In genomic region chr10:57763044-57763443, GRCm38 (mm10) we compare ENCODE assay signal across 20 mouse cellular contexts. TPM values are rescaled to one million over a fixed set of nuclear protein-coding genes. Genes with fewer than 3 reads are reported as not detected.
DNase-seq lines count a peak whose midpoint lies in the region; ATAC-seq lines count a peak whose summit lies in the region.
"Had no signal": no experiment of that assay in that cellular context is flagged by ENCODE, and none has a peak within 500 bp of the region (broad histone marks: within the 10 kb centered on the region; RNA-seq: fewer than 3 reads in every experiment).

No protein-coding gene starts in this region.

- H3K9ac ChIP-seq in embryonic facial prominence, embryonic 14.5 days (ENCODE audit: low read depth, low read length), result no peak overlapping the region
- no peak overlapping the region for H3K9ac ChIP-seq in lung, embryonic 16.5 days (ENCODE audit: low read length)
- H3K9ac ChIP-seq in hindbrain, embryonic 16.5 days (ENCODE audit: low read depth, low read length), result no peak overlapping the region
- H3K9ac ChIP-seq: embryonic facial prominence, embryonic 12.5 days; forebrain, embryonic 15.5 days; kidney, embryonic 15.5 days; midbrain, embryonic 12.5 days had no signal

- no peaks in the 10 kb centered on the region for H3K27me3 ChIP-seq in embryonic facial prominence, embryonic 14.5 days (replicated peaks; ENCODE audit: control insufficient read depth, insufficient read depth, low read length)
- H3K27me3 ChIP-seq in embryonic facial prominence, embryonic 10.5 days (replicated peaks; ENCODE audit: low read depth, poor library complexity, severe bottlenecking), result no peaks in the 10 kb centered on the region
- H3K27me3 ChIP-seq in lung, embryonic 16.5 days (ENCODE audit: control insufficient read depth, insufficient read depth, low read depth, low read length), result no peaks in the 10 kb centered on the region
- H3K27me3 ChIP-seq in hindbrain, embryonic 16.5 days (replicated peaks; ENCODE audit: control insufficient read depth, insufficient read depth, low read length), result no peaks in the 10 kb centered on the region
- H3K27me3 ChIP-seq: embryonic facial prominence, embryonic 12.5 days; forebrain, embryonic 15.5 days; kidney, embryonic 15.5 days; midbrain, embryonic 12.5 days had no signal

- WGBS in embryonic facial prominence, embryonic 14.5 days, result 31% methylated on average over 1 of the region's 1 CpGs
- WGBS in embryonic facial prominence, embryonic 10.5 days, result 64% methylated on average over 1 of the region's 1 CpGs
- WGBS in lung, embryonic 16.5 days, result 4% methylated on average over 1 of the region's 1 CpGs
- 27% methylated on average over 1 of the region's 1 CpGs for WGBS in hindbrain, embryonic 16.5 days

- H3K4me2 ChIP-seq in embryonic facial prominence, embryonic 14.5 days (ENCODE audit: low read depth, low read length), result no peak overlapping the region
- no peak overlapping the region for H3K4me2 ChIP-seq in lung, embryonic 16.5 days (ENCODE audit: low read depth, low read length)
- no peak overlapping the region for H3K4me2 ChIP-seq in hindbrain, embryonic 16.5 days (ENCODE audit: low read length)
- H3K4me2 ChIP-seq: embryonic facial prominence, embryonic 12.5 days; forebrain, embryonic 15.5 days; kidney, embryonic 15.5 days; midbrain, embryonic 12.5 days had no signal

- DNase-seq in embryonic facial prominence, embryonic 14.5 days (ENCODE audit: low spot score), result peak; percentile 3
- DNase-seq in embryonic facial prominence, embryonic 10.5 days (ENCODE audit: low spot score), result no peak
- DNase-seq in lung, postnatal 4 days, result no peak
- peak; percentile 68 for DNase-seq in lung, postnatal 25 days (ENCODE audit: low spot score)
- DNase-seq in ovary, postnatal 36 days (ENCODE audit: low spot score), result no peak
- DNase-seq in kidney, postnatal 4 days, result no peak
- DNase-seq: adrenal gland, postnatal 10 days; cerebellum, adult 9-10 months; gastrocnemius, postnatal 14 days; right cerebral cortex, adult 18-20 months; thymus, adult 2 months had no signal

- no peaks in the 10 kb centered on the region for H3K9me3 ChIP-seq in embryonic facial prominence, embryonic 14.5 days (ENCODE audit: control insufficient read depth, low read length)
- H3K9me3 ChIP-seq in embryonic facial prominence, embryonic 10.5 days, result no peaks in the 10 kb centered on the region
- H3K9me3 ChIP-seq in lung, embryonic 16.5 days (ENCODE audit: control insufficient read depth, low read length), result no peaks in the 10 kb centered on the region
- 0 out of 2 replicates have a peak, but pooled peaks cover 3% of the 10 kb centered on the region for H3K9me3 ChIP-seq in hindbrain, embryonic 16.5 days (ENCODE audit: control insufficient read depth, low read length)
- H3K9me3 ChIP-seq: embryonic facial prominence, embryonic 12.5 days; forebrain, embryonic 15.5 days; heart, embryonic 10.5 days; kidney, embryonic 15.5 days; midbrain, embryonic 12.5 days had no signal

- H3K36me3 ChIP-seq in embryonic facial prominence, embryonic 14.5 days (ENCODE audit: control insufficient read depth, insufficient read depth, low read length), result no peaks in the 10 kb centered on the region
- H3K36me3 ChIP-seq in embryonic facial prominence, embryonic 10.5 days (replicated peaks), result no peaks in the 10 kb centered on the region
- no peaks in the 10 kb centered on the region for H3K36me3 ChIP-seq in lung, embryonic 16.5 days (ENCODE audit: control insufficient read depth, insufficient read depth, low read length)
- H3K36me3 ChIP-seq in hindbrain, embryonic 16.5 days (ENCODE audit: control insufficient read depth, insufficient read depth, low read length), result no peaks in the 10 kb centered on the region
- H3K36me3 ChIP-seq: embryonic facial prominence, embryonic 12.5 days; forebrain, embryonic 15.5 days; heart, embryonic 10.5 days; kidney, embryonic 15.5 days; midbrain, embryonic 12.5 days had no signal

- no peak overlapping the region for H3K4me3 ChIP-seq in embryonic facial prominence, embryonic 14.5 days (ENCODE audit: low read depth, low read length)
- H3K4me3 ChIP-seq in embryonic facial prominence, embryonic 10.5 days, result no peak overlapping the region
- H3K4me3 ChIP-seq in lung, embryonic 16.5 days (ENCODE audit: low read length), result no peak overlapping the region
- H3K4me3 ChIP-seq in hindbrain, embryonic 16.5 days (ENCODE audit: low read length), result no peak overlapping the region
- H3K4me3 ChIP-seq: embryonic facial prominence, embryonic 12.5 days; forebrain, embryonic 15.5 days; heart, embryonic 10.5 days; kidney, embryonic 15.5 days; midbrain, embryonic 12.5 days had no signal

- H3K27ac ChIP-seq in embryonic facial prominence, embryonic 14.5 days (replicated peaks; ENCODE audit: low read depth, low read length), result no peak overlapping the region
- no peak overlapping the region for H3K27ac ChIP-seq in embryonic facial prominence, embryonic 10.5 days (replicated peaks)
- H3K27ac ChIP-seq in lung, embryonic 16.5 days (ENCODE audit: low read length), result no peak overlapping the region
- no peak overlapping the region for H3K27ac ChIP-seq in hindbrain, embryonic 16.5 days (ENCODE audit: low read depth, low read length)
- H3K27ac ChIP-seq: embryonic facial prominence, embryonic 12.5 days; forebrain, embryonic 15.5 days; heart, embryonic 10.5 days; kidney, embryonic 15.5 days; midbrain, embryonic 12.5 days had no signal

- ATAC-seq in embryonic facial prominence, embryonic 14.5 days (ENCODE audit: low read depth), result no peak
- 0 out of 2 replicates have a peak, but pooled peaks have one; percentile 45 for ATAC-seq in lung, embryonic 16.5 days (ENCODE audit: low read depth)
- no peak for ATAC-seq in hindbrain, embryonic 16.5 days
- ATAC-seq: activated CD4-positive, CD25-positive, alpha-beta regulatory T cell, adult 4 months; forebrain, embryonic 15.5 days; inflammation-experienced regulatory T-cells, adult 6 months had no signal

- no peaks in the 10 kb centered on the region for H3K4me1 ChIP-seq in embryonic facial prominence, embryonic 14.5 days (ENCODE audit: control insufficient read depth, insufficient read depth, low read length)
- H3K4me1 ChIP-seq in embryonic facial prominence, embryonic 10.5 days, result no peaks in the 10 kb centered on the region
- H3K4me1 ChIP-seq in lung, embryonic 16.5 days (replicated peaks; ENCODE audit: control insufficient read depth, insufficient read depth, low read length), result no peaks in the 10 kb centered on the region
- H3K4me1 ChIP-seq in hindbrain, embryonic 16.5 days (ENCODE audit: control insufficient read depth, insufficient read depth, low read depth, low read length), result no peaks in the 10 kb centered on the region
- H3K4me1 ChIP-seq: embryonic facial prominence, embryonic 12.5 days; forebrain, embryonic 15.5 days; heart, embryonic 10.5 days; kidney, embryonic 15.5 days; midbrain, embryonic 12.5 days had no signal

RNA-seq across cellular contexts. Expression of gene Fabp7, which starts 21.6 kb away (rescaled TPM):
- 85.8 and 91.3 TPM in 2 replicates for polyA plus RNA-seq in embryonic facial prominence, embryonic 14.5 days (2014; fragmentation: Nextera tagmentation; extraction: Ambion mirVana)
- polyA plus RNA-seq in embryonic facial prominence, embryonic 10.5 days (2016; fragmentation: Nextera tagmentation; extraction: Ambion mirVana), result 125 and 129 TPM in 2 replicates
- polyA plus RNA-seq in lung, embryonic 16.5 days (2015; fragmentation: Nextera tagmentation; extraction: Ambion mirVana), result 11.9 and 15.1 TPM in 2 replicates
- 2,193 and 2,866 TPM in 2 replicates for polyA plus RNA-seq in hindbrain, embryonic 16.5 days (2015; fragmentation: Nextera tagmentation; extraction: Ambion mirVana)
- polyA plus RNA-seq: activated CD4-positive, CD25-positive, alpha-beta regulatory T cell, adult 4 months; inflammation-experienced regulatory T-cells, adult 6 months had no signal

RNA-seq across cellular contexts. Expression of gene Smpdl3a, which starts 31.1 kb away (rescaled TPM):
- polyA plus RNA-seq in embryonic facial prominence, embryonic 14.5 days (2014; fragmentation: Nextera tagmentation; extraction: Ambion mirVana), result 22.0 and 28.8 TPM in 2 replicates
- polyA plus RNA-seq in embryonic facial prominence, embryonic 10.5 days (2016; fragmentation: Nextera tagmentation; extraction: Ambion mirVana), result 5.3 and 5.5 TPM in 2 replicates
- polyA plus RNA-seq in lung, embryonic 16.5 days (2015; fragmentation: Nextera tagmentation; extraction: Ambion mirVana), result 29.3 and 34.6 TPM in 2 replicates
- 36.7 and 41.4 TPM in 2 replicates for polyA plus RNA-seq in hindbrain, embryonic 16.5 days (2015; fragmentation: Nextera tagmentation; extraction: Ambion mirVana)

Comparison
In these comparisons a context has a peak if more than half of its experiments do, and no peak if none do; other contexts are left out.
1. DNase-seq: peak in embryonic facial prominence, embryonic 14.5 days (single experiment) and lung, postnatal 25 days (single experiment); none in embryonic facial prominence, embryonic 10.5 days (single experiment), lung, postnatal 4 days (0 of 2), ovary, postnatal 36 days (single experiment) and kidney, postnatal 4 days (0 of 2).
2. RNA of gene Fabp7, which starts 21.6 kb away (polyA plus RNA-seq): 2,193 to 2,866 TPM in hindbrain, embryonic 16.5 days; 125 to 129 TPM in embryonic facial prominence, embryonic 10.5 days, 85.8 to 91.3 TPM in embryonic facial prominence, embryonic 14.5 days and 11.9 to 15.1 TPM in lung, embryonic 16.5 days; every median in the first group is over 10 times any median in the second.